Mouse (Mus musculus) MEL (cell line): ENCODE measurements around the gene Slit1. TPM values are rescaled to one million over a fixed set of nuclear protein-coding genes. Genes with fewer than 3 reads are reported as not detected.

ENCODE experiments used
- DNase-seq: peaks from one replicate; pipeline ENCODE4 v3.0.0; 2011; ENCODE audit warnings: low read depth, low spot score
- H3K27ac ChIP-seq: 2 replicates; pipeline ENCODE4 v1.5.1; 2012; ENCODE audit warnings: low read depth, mild to moderate bottlenecking, control low read depth, low read length, moderate library complexity; ENCODE audit not compliant: control insufficient read depth
- H3K27me3 ChIP-seq, 2 experiments: fragments of 150-350 bp in 1 of 2; sonication (generic) in 1 of 2; 2 replicates each; pipeline ENCODE4 v1.6.1; 2012; ENCODE audit warnings: low read length in 2 of 2, mild to moderate bottlenecking in 2 of 2, improper control_type of control experiment in 1 of 2, moderate library complexity in 1 of 2; ENCODE audit not compliant: insufficient read depth in 2 of 2, control insufficient read depth in 1 of 2
- H3K36me3 ChIP-seq, 2 experiments: 2 replicates each; pipeline ENCODE4 v1.6.1; 2012 to 2014; ENCODE audit warnings: low read length in 2 of 2, improper control_type of control experiment in 1 of 2, inconsistent platforms in 1 of 2, mild to moderate bottlenecking in 1 of 2; ENCODE audit not compliant: insufficient read depth in 2 of 2, control insufficient read depth in 1 of 2
- H3K4me1 ChIP-seq, 2 experiments: fragments of 150-350 bp in 1 of 2; sonication (generic) in 1 of 2; 2 replicates each; pipeline ENCODE4 v1.6.1; 2012; ENCODE audit warnings: low read length in 2 of 2, improper control_type of control experiment in 1 of 2, mild to moderate bottlenecking in 1 of 2; ENCODE audit not compliant: insufficient read depth in 2 of 2, control insufficient read depth in 1 of 2
- H3K4me3 ChIP-seq, 2 experiments: fragments of 150-350 bp in 1 of 2; sonication (generic) in 1 of 2; 2 replicates each; pipeline ENCODE4 v1.5.1; 2012; ENCODE audit warnings: low read depth in 2 of 2, low read length in 2 of 2, mild to moderate bottlenecking in 2 of 2, moderate library complexity in 2 of 2, control low read depth in 1 of 2, improper control_type of control experiment in 1 of 2; ENCODE audit not compliant: control insufficient read depth in 1 of 2, insufficient read depth in 1 of 2
- H3K79me2 ChIP-seq: 2 replicates; pipeline ENCODE4 v1.6.1; 2012; ENCODE audit warnings: mild to moderate bottlenecking, low read length, moderate library complexity; ENCODE audit not compliant: control insufficient read depth, poor library complexity, insufficient read depth
- H3K9ac ChIP-seq: 2 replicates; pipeline ENCODE4 v1.6.1; 2012; ENCODE audit warnings: low read depth, mild to moderate bottlenecking, control low read depth, low read length, moderate library complexity; ENCODE audit not compliant: control insufficient read depth, poor library complexity, severe bottlenecking
- H3K9me3 ChIP-seq: fragments of 150-350 bp; sonication (generic); replicated peaks from 2 replicates; pipeline ENCODE4 v1.6.1; 2012; ENCODE audit warnings: mild to moderate bottlenecking, low read length, improper control_type of control experiment, moderate library complexity; ENCODE audit not compliant: insufficient read depth
- EP300 ChIP-seq, 2 experiments: IDR thresholded peaks; 2 replicates each; pipeline ENCODE4 v1.6.1; 2011; ENCODE audit warnings: improper control_type of control experiment in 2 of 2, low read length in 2 of 2, low read depth in 1 of 2, mild to moderate bottlenecking in 1 of 2
- GABPA ChIP-seq: IDR thresholded peaks from 2 replicates; pipeline ENCODE4 v1.6.1; 2012; ENCODE audit warnings: low read depth, mild to moderate bottlenecking, inconsistent platforms, low read length, improper control_type of control experiment, moderate library complexity
- GATA1 ChIP-seq: IDR thresholded peaks from 2 replicates; pipeline ENCODE4 v1.6.1; 2011; ENCODE audit warnings: low read depth, low read length, improper control_type of control experiment
- KAT2A ChIP-seq: conservative IDR thresholded peaks from 2 replicates; pipeline ENCODE4 v1.6.1; 2012; ENCODE audit warnings: low read depth, low read length, improper control_type of control experiment, inconsistent platforms
- MAZ ChIP-seq: IDR thresholded peaks from 2 replicates; pipeline ENCODE4 v1.6.1; 2012; ENCODE audit warnings: low read depth, mild to moderate bottlenecking, inconsistent platforms, low read length, improper control_type of control experiment
- MEF2A ChIP-seq: IDR thresholded peaks from 2 replicates; pipeline ENCODE4 v1.6.1; 2014; ENCODE audit warnings: low read depth, mild to moderate bottlenecking, inconsistent platforms, low read length, improper control_type of control experiment; ENCODE audit not compliant: poor library complexity, insufficient replicate concordance, severe bottlenecking; ENCODE audit errors: extremely low read depth
- MYB ChIP-seq: IDR thresholded peaks from 2 replicates; pipeline ENCODE4 v1.6.1; 2011; ENCODE audit warnings: mild to moderate bottlenecking, low read depth, low read length, improper control_type of control experiment
- NRF1 ChIP-seq: IDR thresholded peaks from 2 replicates; pipeline ENCODE4 v1.6.1; 2014; ENCODE audit warnings: low read depth, mild to moderate bottlenecking, inconsistent platforms, low read length, improper control_type of control experiment, moderate library complexity; ENCODE audit not compliant: poor library complexity, insufficient read depth, severe bottlenecking
- POLR2AphosphoS2 ChIP-seq: IDR thresholded peaks from 2 replicates; pipeline ENCODE4 v1.6.1; 2011; ENCODE audit warnings: low read length, improper control_type of control experiment
- RAD21 ChIP-seq: IDR thresholded peaks from 2 replicates; pipeline ENCODE4 v1.6.1; 2011; ENCODE audit warnings: mild to moderate bottlenecking, low read depth, low read length, improper control_type of control experiment
- RCOR1 ChIP-seq: IDR thresholded peaks from 2 replicates; pipeline ENCODE4 v1.6.1; 2012; ENCODE audit warnings: low read depth, mild to moderate bottlenecking, inconsistent platforms, low read length, improper control_type of control experiment
- SMC3 ChIP-seq: IDR thresholded peaks from 2 replicates; pipeline ENCODE4 v1.6.1; 2011; ENCODE audit warnings: low read depth, low read length, improper control_type of control experiment
- TAL1 ChIP-seq: IDR thresholded peaks from 2 replicates; pipeline ENCODE4 v1.6.1; 2012; ENCODE audit warnings: mild to moderate bottlenecking, inconsistent platforms, low read length, moderate library complexity, mixed read lengths
- UBTF ChIP-seq: IDR thresholded peaks from 2 replicates; pipeline ENCODE4 v1.6.1; 2012; ENCODE audit warnings: low read depth, mild to moderate bottlenecking, inconsistent platforms, low read length, improper control_type of control experiment, moderate library complexity, borderline replicate concordance; ENCODE audit not compliant: insufficient read depth
- USF1 ChIP-seq: IDR thresholded peaks from 2 replicates; pipeline ENCODE4 v1.6.1; 2014; ENCODE audit warnings: low read depth, mild to moderate bottlenecking, inconsistent platforms, low read length, improper control_type of control experiment, moderate library complexity
- USF2 ChIP-seq, 2 experiments: IDR thresholded peaks; 2 replicates each; pipeline ENCODE4 v1.6.1; 2011 to 2012; ENCODE audit warnings: improper control_type of control experiment in 2 of 2, low read length in 2 of 2, borderline replicate concordance in 1 of 2, inconsistent platforms in 1 of 2, low read depth in 1 of 2, mild to moderate bottlenecking in 1 of 2; ENCODE audit not compliant: insufficient read depth in 1 of 2
- ZC3H11A ChIP-seq: IDR thresholded peaks from 2 replicates; pipeline ENCODE4 v1.6.1; 2012; ENCODE audit warnings: low read depth, mild to moderate bottlenecking, inconsistent platforms, low read length, improper control_type of control experiment
- ZKSCAN1 ChIP-seq: IDR thresholded peaks from 2 replicates; pipeline ENCODE4 v1.6.1; 2012; ENCODE audit warnings: low read depth, mild to moderate bottlenecking, inconsistent platforms, low read length, improper control_type of control experiment, moderate library complexity
- ZMIZ1 ChIP-seq: IDR thresholded peaks from 2 replicates; pipeline ENCODE4 v1.6.1; 2012; ENCODE audit warnings: low read depth, mild to moderate bottlenecking, inconsistent platforms, low read length, improper control_type of control experiment, moderate library complexity
- ZNF384 ChIP-seq: IDR thresholded peaks from 2 replicates; pipeline ENCODE4 v1.6.1; 2012; ENCODE audit warnings: low read depth, mild to moderate bottlenecking, inconsistent platforms, low read length, improper control_type of control experiment
- polyA plus RNA-seq, 2 experiments: library from polyadenylated mRNA; stranded (reverse) in 1 of 2; unstranded in 1 of 2; fragments of >175 nt in 1 of 2; fragments of >200 nt in 1 of 2; gene quantifications; 2 replicates each; pipeline versions ENCODE4 v1.2.1 to v1.2.4; 2012; ENCODE audit warnings: low replicate concordance in 2 of 2, low read depth in 1 of 2; ENCODE audit not compliant: insufficient read length in 2 of 2, insufficient read depth in 1 of 2, missing spikeins in 1 of 2
- total RNA-seq: library from RNA; depleted of rRNA; stranded (reverse); fragments of 300-350 nt; gene quantifications from 2 replicates; pipeline ENCODE4 v1.2.3, GENCODE M21; 2012

Slit1 gene
- total and polyA plus RNA-seq, 3 experiments = 0.04 TPM; not detected in 1

GRCm38 (mm10) chr19:41698857-41699424 lies 44.5 kb downstream of the Slit1 start:
- Histone ChIP-seq H3K27me3 (peaks cover 0 to 5% of the 10 kb centered on the region in 2 experiments; a peak in 2 of 4 replicates), H3K4me1 (peaks cover 0 to 6% of the 10 kb centered on the region in 2 experiments; a peak in 2 of 4 replicates), H3K9me3 (no peaks in the 10 kb centered on the region), H3K27ac (no peak overlapping the region), H3K4me3 (no peak overlapping the region), H3K79me2 (no peaks in the 10 kb centered on the region), H3K36me3 (no peaks in the 10 kb centered on the region; a peak in 1 of 4 replicates), H3K9ac (no peak overlapping the region)
- TF ChIP-seq MEF2A (no peak), POLR2AphosphoS2 (no peak), KAT2A (no peak), GABPA (no peak), MYB (no peak), RCOR1 (no peak), TAL1 (no peak), ZC3H11A (no peak), RAD21 (no peak), NRF1 (no peak), USF1 (no peak)
- DNase-seq = no peak

GRCm38 (mm10) chr19:41697807-41698515 lies 45.5 kb downstream of the Slit1 start:
- no peak overlapping the region for H3K27ac ChIP-seq

More at GRCm38 (mm10) chr19:41697807-41698515, 45.5 kb downstream of the Slit1 start:
- Histone ChIP-seq H3K4me3 (no peak overlapping the region), H3K36me3 (no peaks in the 10 kb centered on the region; a peak in 1 of 4 replicates), H3K79me2 (no peaks in the 10 kb centered on the region), H3K9me3 (no peaks in the 10 kb centered on the region), H3K4me1 (peaks cover 0 to 6% of the 10 kb centered on the region in 2 experiments; a peak in 2 of 4 replicates), H3K9ac (no peak overlapping the region), H3K27me3 (peaks cover 0 to 1% of the 10 kb centered on the region in 2 experiments; a peak in 2 of 4 replicates)
- no peak for TF ChIP-seq SMC3
- TF ChIP-seq KAT2A = no peak
- TF ChIP-seq ZNF384 = no peak
- no peak for TF ChIP-seq ZKSCAN1
- no peak for TF ChIP-seq UBTF
- TF ChIP-seq MAZ = no peak
- no peak for TF ChIP-seq EP300 (IDR thresholded peaks at IDR 0.05; ENCODE audit: low read depth in 1 of 2, low read length in 2 of 2)
- no peak for TF ChIP-seq ZMIZ1
- no peak for TF ChIP-seq ZC3H11A
- no peak for TF ChIP-seq GATA1
- TF ChIP-seq USF2 (IDR thresholded peaks at IDR 0.05; ENCODE audit: borderline replicate concordance in 1 of 2, insufficient read depth in 1 of 2, low read depth in 1 of 2, low read length in 2 of 2) = no peak
- no peak for TF ChIP-seq RCOR1
- no peak for DNase-seq
